Mouse (Mus musculus) layer of hippocampus, adult 9-11 months (tissue): ENCODE measurements around the gene T.

Experiments
- DNase-seq: peaks from one replicate; pipeline ENCODE4 v3.0.0; 2022

T gene

GRCm38 (mm10) chr17:8433121-8433977 is 874 bp upstream of the T start:
- DNase-seq, result no peak

DNA sequence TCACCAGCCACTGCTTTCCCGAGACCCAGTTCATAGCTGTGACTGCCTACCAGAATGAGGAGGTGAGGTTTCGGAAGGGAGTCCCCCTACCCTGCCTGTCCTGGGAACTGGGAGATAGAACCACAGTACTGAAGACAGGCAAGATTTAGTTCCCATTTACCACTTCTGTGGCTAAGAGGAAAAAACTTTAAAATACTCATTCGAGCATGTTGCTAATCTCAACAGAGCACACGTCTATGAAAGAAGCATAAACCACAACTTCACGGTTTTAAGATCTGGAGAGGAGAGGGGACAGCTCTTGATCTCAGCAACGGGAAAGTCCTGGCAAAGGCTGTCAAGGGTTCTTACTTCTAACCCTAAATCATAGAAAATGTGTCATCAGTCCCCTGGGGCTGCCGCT is 2.0 kb downstream of the T start:
- no peak for DNase-seq

DNA sequence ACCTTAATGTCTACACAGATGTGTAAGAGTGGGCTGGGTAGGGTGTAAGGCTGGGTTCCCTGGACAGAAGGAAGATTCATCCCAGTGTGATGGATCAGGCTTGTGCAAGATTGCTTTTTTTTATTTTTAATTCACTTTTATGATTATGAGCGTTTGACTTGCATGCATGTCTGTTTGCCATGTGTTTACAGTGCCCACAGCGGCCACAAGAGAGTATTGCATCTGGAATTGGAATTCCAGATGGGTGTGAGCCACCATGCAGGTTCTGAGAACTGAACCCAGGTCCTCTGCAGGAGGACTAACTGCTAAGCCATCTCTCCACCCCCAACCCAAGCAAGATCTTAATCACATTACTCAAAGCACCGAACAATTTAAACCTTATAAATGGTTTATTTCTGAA is 9.8 kb downstream of the T start:
- no peak for DNase-seq

GRCm38 (mm10) chr17:8447676-8448192 is 13.5 kb downstream of the T start:
- DNase-seq, result no peak

DNA sequence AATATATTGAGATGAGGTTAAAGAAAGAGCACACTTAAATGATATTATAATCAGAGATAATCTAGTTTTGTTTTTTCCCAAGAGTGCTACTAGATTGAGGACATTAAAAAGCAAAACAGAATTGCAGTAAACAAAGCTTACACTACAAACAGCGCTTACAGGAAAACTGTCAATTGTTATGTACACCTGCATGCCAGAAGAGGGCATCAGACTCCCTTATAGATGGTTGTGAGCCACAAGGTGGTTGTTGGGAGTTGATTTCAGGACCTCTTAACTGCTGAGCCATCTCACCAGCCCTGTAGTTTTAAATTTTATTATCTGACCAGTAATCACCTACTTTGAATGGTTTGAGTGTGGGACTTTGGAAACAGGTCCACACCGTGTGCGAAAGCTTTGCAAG is 14.1 kb downstream of the T start:
- no peak for DNase-seq

DNA sequence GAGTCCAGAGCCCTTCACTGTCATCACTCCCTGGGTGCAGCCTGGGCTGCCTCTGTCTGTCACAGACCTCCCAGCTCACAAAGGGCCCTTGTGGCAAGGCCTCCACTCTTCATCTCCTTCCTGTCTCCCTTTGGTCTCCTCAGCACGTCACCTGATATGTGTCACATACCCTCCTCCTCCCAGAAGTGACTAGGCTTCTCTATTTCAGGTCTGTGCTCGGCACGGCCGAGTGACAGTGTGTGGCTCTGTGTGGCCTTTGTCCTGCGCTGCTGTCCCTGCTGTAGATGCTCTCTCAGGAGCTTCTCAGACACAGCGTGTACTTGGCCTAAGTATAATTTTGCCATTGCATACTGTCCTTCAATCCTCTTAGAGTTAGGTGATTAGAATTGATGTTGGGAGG is 21.0 kb downstream of the T start:
- no peak for DNase-seq

DNA sequence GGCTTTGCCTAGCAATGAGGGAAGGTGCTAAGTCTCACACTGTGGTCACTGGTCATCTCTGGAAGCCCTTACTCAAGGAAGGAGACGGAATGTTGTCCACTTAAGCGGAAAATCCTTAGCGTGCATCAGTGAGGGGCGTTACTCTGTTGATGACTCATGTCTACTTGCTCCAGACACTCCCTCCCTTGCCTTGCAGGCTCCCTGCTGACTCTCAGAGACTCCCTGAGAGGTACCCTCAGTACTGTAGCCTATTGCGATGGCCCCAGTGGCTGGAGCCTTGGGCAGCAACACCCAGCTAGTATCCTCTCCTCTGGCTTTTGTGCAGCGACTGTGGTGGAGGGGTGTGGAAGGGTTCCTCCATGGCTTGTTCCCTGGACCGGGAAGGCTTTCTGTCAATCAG is 21.4 kb downstream of the T start:
- DNase-seq, result no peak

DNA sequence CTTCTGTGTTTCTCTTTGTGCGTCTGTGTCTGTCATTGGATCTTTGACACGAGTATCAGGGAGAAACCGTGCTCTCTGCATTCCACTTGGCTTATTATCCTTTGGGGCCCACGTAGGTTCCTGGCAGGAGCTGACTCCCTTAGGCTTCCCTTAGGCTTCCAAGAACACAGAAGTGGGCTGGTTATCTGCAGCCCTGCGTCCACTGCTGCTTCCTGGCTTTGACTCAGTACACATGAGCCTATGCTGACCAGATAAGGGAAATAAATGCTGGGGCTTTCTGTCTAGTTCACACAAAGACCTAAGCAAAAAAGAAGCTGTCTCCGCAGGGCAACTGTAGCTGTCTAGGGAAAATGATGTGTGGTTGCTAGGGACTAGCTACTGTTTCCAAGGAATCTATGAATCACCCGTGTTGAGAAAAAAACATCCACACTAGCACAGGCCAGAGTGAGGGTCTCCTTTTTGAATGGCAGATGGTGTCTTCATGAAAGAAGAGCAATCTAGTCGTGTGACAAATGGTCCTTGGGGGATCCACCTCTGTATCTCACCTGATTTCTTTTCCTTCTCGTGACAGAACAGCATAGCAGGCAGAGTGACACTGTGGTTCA is 22.7 kb downstream of the T start:
- peak; percentile 15 for DNase-seq

DNA sequence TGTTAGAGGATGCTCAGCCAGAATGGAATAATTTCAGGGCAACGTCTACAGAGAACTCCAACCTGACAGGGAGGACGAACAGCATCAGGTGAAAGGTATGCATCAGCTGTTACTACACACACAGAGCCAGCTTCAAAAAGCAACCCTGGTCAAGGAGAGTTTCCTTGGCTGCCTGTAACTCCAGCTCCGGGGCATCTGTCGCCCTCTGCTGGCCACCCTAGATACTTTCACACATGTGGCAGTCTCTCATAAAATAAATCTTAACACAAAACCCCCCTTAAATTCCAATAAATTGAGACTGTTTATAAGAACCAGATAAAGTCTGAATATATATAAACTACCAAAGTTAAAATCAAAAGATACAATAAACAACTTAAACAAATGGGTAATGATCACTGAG is 27.3 kb downstream of the T start:
- DNase-seq, result peak; percentile 33

DNA sequence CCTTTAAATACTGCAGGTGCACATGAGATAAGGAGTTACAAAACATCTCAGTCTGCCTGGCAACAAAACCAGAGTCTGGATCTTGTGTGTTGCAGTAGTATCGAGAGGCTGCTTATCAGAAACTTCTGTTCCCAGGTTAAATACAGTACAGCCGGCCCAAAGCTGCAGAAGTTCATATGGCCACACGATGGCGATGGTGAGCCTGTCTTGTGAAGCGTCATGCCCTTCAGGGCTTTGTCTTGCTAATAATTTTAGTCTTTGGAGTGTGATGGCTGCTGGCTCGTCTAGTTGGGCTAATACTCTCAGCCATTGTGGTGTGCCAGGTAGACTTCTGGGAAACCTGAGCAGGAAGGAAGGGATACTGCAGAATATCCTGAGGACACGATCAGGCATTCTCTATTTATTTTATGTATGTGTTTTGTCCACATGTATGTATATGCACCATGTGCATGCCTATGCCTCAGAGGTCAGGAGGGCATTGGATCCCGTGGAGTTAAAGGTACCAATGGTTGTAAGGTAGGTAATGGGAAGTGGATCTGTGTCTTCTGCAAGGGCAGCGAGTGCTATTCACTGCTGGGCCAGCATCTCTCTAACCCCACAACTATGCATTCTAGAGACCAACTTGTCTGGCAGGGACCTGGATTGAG is 29.4 kb downstream of the T start:
- peak; percentile 31 for DNase-seq

DNA sequence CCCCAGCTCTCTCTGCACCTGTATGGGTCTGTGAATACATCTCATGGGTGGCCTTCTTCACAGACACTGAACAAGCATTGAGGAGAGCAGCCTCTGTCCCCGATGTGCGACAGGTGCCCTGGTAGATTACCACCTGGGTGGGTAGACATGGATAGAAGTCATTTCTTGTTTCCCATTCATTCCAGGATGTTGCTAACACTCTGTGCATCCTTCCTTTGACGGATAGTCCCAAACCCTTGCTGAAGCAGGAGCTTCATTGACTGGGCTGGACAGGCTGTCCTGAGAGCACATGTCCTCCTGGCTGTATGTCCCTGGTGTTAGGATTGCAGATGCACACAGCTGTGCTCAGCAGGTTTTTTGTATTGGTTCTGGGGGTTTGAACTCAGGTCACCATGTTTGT is 33.5 kb downstream of the T start:
- DNase-seq, result no peak

DNA sequence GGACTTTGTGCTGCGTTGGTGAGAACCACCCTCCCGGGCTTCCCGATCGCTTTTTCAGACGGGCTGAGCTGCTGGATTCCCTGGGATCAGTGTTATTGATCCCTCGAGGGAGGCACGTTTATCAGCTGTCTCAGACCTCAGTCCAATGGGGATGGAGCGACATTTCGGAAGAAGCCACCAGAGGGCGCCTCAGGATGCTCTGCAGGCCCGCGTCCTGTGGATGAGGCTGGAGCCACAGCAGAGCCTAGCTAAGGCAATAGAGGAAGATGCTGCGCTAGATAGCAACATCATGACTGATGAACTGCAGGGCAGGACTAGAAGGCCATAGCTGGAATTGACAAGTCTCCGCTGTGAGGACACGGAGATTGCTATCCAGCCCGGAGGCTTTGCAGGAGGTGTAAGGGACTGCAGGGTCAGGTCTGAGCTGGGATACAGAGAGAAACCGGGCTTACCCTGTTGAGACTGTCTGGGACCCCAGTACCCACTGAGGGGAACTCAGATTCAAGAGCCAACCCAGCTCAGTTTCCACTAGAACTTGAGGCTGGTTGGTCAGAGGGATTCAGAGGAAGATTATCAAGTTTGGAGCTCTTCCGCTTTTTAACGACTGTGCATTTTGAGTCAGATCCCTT is 34.6 kb downstream of the T start:
- DNase-seq, result peak; percentile 84

DNA sequence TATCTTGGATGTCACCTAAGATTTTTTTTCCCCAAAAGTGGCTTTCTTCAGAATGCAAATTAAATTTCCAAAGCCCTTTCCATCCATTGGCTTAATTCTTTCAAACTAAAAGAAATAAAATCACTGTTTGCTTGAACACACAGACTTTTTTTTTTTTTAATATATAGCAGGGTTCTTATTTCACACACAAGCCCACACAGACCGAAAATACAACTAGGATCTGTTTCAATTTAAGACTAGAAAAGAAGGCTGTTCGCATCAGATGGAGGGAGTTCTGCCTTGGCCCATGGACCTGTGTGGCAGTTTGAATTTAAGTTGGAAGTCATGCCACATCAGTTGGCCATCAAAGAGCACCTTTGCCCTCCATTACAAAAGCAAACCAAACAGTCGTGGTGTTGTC is 44.3 kb downstream of the T start:
- no peak for DNase-seq

DNA sequence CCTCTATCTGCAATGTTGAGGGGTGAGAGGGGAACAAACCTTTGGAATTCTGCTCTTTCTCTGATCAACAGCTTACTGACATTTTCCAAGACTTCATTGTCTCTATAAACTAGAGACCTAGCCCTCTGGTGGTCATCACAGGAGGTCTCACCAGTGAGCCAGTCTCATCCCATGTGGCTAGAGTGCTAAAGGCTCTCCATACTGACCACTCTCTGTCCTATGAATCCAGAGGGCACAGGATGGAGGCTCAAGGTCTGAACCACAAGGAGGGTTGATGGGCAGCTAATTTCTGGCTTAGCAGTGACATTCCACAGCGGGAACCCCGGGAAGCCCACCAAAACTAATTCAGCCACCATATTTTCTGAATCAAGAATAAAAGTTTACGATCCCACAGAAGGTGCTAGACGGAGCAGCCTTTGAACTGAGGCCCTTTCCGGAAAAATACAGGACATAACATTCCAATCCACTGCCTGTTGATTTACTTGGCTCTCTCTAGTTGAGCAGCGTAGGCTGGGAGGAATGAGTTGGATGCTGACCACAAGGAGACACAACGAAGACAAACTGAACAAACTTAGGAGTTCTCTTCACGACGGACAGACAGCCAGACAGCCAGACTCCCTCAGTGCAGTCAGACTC is 45.4 kb downstream of the T start:
- DNase-seq, result no peak

DNA sequence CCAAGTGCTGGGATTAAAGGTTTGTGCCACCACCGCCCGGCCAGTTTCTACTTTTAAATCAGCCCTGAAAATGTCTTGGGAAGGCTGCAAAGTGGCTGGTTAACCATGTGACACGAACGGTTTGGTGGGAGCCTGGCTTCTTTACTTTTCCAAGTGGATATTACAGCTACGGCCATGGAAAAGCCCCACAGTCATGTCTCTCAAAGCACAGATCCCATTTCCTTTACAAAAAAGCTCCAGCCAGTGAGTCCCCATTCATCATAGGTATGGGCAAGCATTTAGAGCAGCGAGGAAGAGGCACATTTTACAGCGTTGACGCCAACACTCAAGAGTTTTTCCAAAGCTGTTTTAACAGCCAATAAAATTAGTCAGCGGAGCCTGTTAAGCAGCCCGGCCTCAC is 47.6 kb downstream of the T start:
- DNase-seq, result no peak

- no peak for DNase-seq
These were observed 48.7 kb downstream of the T start for GRCm38 (mm10) chr17:8482876-8483275.

- no peak for DNase-seq
These were observed 50.0 kb downstream of the T start for GRCm38 (mm10) chr17:8484246-8484645.

DNA sequence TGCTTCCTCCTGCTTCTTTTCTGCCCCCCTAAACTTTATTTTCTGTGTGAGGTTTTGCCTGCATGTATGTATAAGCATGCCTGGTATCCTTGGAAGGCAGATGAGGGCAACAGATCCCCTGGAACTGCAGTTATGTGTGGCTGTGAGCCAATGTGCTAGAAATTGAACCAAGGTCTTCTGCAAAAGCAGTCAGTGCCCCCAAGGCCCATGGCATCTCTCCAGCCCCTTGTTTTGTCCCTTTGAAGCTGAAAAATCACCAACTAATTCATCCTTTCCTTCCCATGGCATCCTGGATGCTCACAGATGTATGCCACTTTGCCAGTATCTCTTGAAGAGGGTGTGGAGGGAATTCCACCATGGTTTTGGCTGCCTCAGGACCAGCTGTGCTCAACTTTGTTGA is 50.9 kb downstream of the T start:
- no peak for DNase-seq

GRCm38 (mm10) chr17:8487824-8488223 is 53.6 kb downstream of the T start:
- peak; percentile 97 for DNase-seq

- no peak for DNase-seq
These were observed 56.7 kb downstream of the T start for GRCm38 (mm10) chr17:8490971-8491370.
